Mouse (Mus musculus) bone marrow, adult 2 months (tissue): ENCODE measurements around the gene Dhps.

Experiments used
- CTCF ChIP-seq: fragments of 200-500 bp; IDR thresholded peaks from 2 replicates; pipeline ENCODE4 v1.5.1; 2011; ENCODE audit warnings: low read length, control low read depth; ENCODE audit not compliant: control insufficient read depth, insufficient read depth
- POLR2A ChIP-seq: fragments of 200-500 bp; IDR thresholded peaks from 2 replicates; pipeline ENCODE4 v1.6.1; 2011; ENCODE audit warnings: low read depth, mild to moderate bottlenecking, control low read depth, low read length, borderline replicate concordance; ENCODE audit not compliant: control insufficient read depth

DNA sequence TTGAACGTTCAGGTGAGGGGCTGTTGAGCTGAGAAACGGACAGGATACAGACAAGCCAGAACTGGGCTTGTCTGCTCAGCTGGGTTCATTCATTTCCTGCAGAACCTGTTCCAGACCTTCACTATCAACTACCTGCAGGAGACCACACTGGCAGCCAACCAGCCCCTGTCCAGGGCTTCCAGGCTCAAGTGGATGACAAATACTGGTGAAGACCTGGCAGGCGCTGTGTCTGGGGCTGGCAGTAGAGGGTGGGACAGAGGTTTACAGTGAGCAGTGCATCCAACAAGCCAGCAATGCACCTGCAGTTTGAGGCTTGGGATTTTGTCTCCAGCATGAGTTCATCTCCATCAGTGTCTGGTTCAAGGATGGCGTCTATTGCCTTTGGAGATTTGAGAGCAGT is 25.3 kb downstream of the Dhps start:
- TF ChIP-seq CTCF (no peak), POLR2A (no peak)
